Mouse (Mus musculus) cortical plate, adult 2 months (tissue): ENCODE data around the gene Gtf2e1. TPM values are rescaled to one million over a fixed set of nuclear protein-coding genes. Genes with fewer than 3 reads are reported as not detected.
A peak's percentile ranks its signal among the peaks of the same experiment; 100 is the strongest.

Source experiments
- H3K27ac ChIP-seq: fragments of 200-500 bp; 2 replicates; pipeline ENCODE4 v1.5.1; 2012; ENCODE audit warnings: low read length, control low read depth, inconsistent platforms; ENCODE audit not compliant: insufficient read depth
- H3K4me1 ChIP-seq: fragments of 200-500 bp; 2 replicates; pipeline ENCODE4 v1.6.1; 2011; ENCODE audit warnings: low read length; ENCODE audit not compliant: control insufficient read depth, insufficient read depth
- H3K4me3 ChIP-seq: fragments of 200-500 bp; 2 replicates; pipeline ENCODE4 v1.5.1; 2011; ENCODE audit warnings: mild to moderate bottlenecking, low read length, control low read depth; ENCODE audit not compliant: insufficient read depth
- CTCF ChIP-seq: fragments of 200-500 bp; IDR thresholded peaks from 2 replicates; pipeline ENCODE4 v1.5.1; 2011; ENCODE audit warnings: mild to moderate bottlenecking, control low read depth, low read length; ENCODE audit not compliant: insufficient read depth; ENCODE audit errors: extremely low read depth
- POLR2A ChIP-seq: fragments of 200-500 bp; IDR thresholded peaks from 2 replicates; pipeline ENCODE4 v1.6.1; 2011; ENCODE audit warnings: mild to moderate bottlenecking, low read length, control low read depth; ENCODE audit not compliant: insufficient read depth; ENCODE audit errors: extremely low read depth
- polyA plus RNA-seq: library from polyadenylated mRNA; depleted of rRNA; stranded (reverse); fragments of >200 nt; gene quantifications from 2 replicates; pipeline ENCODE4 v1.2.3, GENCODE M21; 2012

Gtf2e1 gene
- polyA plus RNA-seq, 1 experiment: 13.2 TPM

DNA sequence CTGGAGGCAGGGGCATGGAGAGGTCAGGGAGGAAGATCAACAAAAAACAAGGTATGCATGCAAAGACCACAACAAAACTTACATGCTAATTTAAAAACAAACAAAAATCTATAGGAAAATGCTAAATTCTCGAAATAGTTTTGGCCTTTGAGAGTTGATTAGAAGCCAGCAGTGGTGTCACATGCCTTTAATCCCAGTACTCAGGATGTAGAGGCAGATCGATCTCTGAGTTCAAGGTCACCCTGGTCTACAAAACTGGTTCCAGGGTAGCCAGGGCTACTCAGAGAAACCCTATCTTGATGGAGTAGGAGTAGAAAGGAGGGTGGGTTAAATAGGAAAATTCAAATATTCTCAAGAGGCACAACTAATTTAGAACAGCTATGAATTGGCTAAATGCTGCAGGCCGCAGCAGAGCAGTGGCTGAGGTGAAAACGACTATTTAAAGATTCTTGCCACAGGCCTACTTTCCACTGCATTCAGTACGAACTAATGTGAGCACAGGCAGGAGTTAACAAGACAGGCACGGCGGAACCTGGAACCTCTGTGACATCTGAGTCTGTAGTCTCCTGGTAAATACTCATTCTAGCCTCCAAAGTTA lies 17.4 kb downstream of the Gtf2e1 start:
- H3K27ac ChIP-seq: no peak overlapping the region
- TF ChIP-seq CTCF: no peak
- TF ChIP-seq POLR2A: no peak
- H3K4me3 ChIP-seq: no peak overlapping the region
- no peaks in the 10 kb centered on the region for H3K4me1 ChIP-seq

DNA sequence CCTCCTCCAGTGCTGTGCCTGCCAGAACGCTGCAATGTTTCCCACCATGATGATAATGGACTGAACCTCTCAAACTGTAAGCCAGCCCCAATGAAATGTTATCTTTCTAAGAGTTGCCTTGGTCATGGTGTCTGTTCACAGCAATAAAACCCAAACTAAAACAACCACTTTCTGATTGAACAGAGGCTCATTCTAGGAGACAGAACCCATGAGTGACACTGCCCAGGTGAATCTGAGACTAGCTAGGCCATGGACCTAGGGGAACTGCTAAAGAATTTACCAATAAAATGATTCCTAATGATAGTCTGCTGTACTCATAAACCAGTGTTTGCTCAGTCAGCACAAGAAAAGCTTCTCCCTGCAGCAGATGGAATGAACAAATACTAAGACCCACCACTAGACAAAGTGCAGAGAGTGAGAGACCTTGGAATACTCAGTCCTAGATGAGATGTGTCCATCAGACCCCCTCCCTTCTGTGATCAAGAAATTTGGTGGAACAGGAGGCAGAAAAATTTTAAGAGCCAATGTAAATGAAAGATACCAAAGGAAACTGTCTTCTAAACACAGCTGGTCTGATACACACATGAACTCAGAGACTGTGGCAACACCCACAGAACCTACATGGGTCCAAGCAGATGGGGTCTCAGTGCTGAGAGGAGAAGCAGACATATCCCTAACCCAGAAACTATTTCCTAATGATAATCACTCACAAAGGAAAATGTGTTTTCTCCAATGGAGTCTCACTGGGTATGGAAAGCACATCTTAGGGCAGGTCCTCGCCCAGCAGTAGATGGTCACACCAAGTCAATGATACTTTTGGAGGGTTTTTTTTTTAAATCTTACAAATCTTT lies 19.2 kb downstream of the Gtf2e1 start:
- TF ChIP-seq POLR2A (no peak), CTCF (no peak)
- H3K4me1 ChIP-seq: no peaks in the 10 kb centered on the region
- no peak overlapping the region for H3K27ac ChIP-seq
- H3K4me3 ChIP-seq: no peak overlapping the region

DNA sequence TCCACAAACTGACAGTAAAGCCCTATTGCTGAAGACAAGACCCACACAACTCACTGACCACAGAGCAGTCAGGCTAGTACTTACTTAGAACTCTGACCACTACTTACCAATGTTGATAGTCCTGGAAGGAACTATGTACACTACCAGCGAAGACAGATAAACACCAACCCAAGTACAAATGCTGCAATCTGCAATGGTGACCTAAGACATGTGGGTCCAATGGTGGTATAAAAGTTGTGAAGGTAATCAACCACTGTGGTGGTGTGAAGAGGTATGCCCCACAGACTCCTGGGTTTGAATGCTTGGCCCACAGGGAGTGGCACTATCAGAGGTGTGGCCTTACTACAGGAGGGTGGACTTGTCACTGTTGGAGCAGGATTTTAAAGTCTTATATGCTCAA lies 19.9 kb downstream of the Gtf2e1 start:
- H3K4me1 ChIP-seq: no peaks in the 10 kb centered on the region
- no peak for TF ChIP-seq POLR2A
- no peak for TF ChIP-seq CTCF
- no peak overlapping the region for H3K27ac ChIP-seq
- H3K4me3 ChIP-seq: no peak overlapping the region

DNA sequence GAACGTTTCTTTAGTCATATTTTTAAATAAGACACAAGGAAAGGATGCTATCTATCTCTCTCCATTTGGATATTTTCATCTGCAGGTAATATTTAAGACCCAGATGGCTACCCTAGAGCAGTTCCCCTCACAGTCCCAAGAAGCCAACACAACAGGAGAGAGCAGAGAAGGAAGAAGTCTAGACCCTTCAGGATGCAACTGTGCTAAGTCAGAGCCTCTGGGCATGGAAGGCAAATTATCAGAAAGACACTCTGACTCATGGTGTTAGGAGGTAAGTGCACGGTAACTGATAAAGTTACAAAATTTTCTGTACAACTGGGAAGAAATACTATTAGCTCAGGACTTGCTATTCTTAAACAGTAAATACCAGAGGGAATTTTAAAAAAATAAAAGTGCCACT lies 20.9 kb downstream of the Gtf2e1 start:
- no peaks in the 10 kb centered on the region for H3K4me1 ChIP-seq
- no peak overlapping the region for H3K4me3 ChIP-seq
- TF ChIP-seq CTCF (no peak), POLR2A (no peak)
- H3K27ac ChIP-seq: no peak overlapping the region

DNA sequence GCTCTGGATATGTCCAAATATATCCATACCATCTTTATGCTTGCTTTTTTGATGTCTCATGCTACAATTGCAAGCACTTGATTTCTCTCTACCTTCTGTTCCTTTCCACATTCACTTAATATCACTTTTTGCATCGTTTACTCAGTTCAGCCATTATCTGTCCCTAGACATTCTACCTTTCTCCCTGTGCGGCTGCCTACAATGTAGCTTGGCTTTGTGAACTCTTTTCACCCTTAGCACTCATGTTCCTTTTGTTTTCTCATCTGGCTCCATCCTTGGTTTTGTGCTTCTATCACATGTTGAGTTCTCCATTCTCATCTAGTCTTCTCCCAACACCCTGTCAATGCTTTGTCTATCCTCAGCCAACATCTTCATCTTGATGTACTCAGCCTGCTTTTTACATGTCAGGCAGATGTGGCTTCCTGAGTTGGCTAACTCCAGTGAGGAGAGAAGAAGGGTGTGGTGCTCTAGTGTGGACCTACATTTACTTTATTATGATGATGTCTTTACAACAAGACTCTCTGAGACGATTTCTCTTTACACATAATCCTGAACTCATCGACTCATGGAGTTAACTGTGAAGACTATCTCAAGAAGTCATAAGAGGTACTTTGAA lies 21.9 kb downstream of the Gtf2e1 start:
- Histone ChIP-seq H3K4me1 (no peaks in the 10 kb centered on the region), H3K27ac (no peak overlapping the region), H3K4me3 (no peak overlapping the region)
- TF ChIP-seq POLR2A (no peak), CTCF (no peak)

DNA sequence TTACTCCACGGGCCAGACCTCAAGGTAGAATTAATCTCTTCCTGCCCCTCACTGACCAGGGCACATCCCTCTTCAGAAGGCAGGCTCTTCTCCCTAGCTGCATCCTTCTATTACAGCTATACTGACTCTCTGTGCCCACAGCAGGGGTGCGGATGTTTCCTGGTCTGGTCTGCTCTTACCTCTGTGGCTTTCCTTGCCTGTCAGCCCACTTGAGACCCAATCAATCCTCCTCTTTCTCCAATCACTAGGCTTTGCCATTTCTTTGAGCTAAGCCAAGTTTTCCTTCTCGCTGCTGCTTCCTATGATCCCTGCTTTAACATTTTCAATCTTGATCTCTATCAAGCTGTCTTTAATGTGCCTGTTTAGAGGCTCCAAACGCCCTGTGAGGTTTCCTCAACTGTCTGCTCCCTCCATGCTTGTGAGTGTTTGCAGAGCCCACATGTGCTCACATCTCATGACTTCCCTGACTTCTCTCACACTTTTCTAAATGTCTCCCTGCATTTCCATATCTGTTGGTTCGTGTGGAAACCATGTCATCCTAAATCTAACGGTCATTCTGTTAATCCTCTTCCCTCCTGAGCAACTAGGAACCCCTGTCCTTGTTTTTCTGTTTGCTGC lies 23.1 kb downstream of the Gtf2e1 start:
- Histone ChIP-seq H3K4me3 (no peak overlapping the region), H3K27ac (no peak overlapping the region), H3K4me1 (peaks cover 3% of the 10 kb centered on the region)
- TF ChIP-seq CTCF (no peak), POLR2A (no peak)

DNA sequence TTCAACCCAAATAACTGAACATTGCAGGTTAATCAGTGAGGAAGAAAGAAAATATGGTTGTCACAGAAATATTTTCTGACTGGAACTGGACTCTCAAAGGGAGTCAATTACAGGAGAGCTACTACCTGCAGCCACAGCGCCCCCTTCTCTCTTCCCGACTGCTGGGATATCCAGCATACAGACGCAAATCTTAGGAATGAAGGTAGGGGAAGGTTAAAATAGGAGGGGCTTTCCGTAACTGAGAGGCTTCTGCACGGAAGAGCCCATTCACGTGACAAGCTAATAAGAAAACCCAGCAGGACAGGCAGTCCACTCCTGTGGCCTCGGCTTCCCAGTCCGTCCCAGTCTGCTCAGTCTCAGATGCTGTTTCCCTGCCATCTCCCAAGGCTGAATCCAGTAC lies 24.9 kb downstream of the Gtf2e1 start:
- no peak for TF ChIP-seq CTCF
- peaks cover 3% of the 10 kb centered on the region for H3K4me1 ChIP-seq
- H3K27ac ChIP-seq: no peak overlapping the region
- no peak overlapping the region for H3K4me3 ChIP-seq

DNA sequence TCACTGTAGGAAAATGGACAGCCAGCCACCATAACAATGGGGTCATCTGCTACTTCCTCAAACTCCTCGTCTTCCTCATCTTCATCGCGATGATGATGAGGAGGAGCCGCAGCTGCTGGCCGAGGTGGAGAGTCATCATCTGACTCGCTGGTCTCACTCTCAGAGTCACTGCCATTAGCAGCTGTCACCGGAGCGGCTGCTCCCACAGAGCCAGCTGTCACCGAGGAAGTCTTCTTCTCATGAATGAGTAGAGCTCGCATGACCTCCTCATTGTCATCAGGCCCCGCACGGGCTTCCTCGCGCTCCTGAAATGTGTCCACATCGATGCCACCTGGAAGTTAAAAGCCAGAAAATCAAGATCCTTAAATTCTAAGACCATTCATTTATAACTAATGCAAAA lies 28.1 kb downstream of the Gtf2e1 start:
- TF ChIP-seq POLR2A (no peak), CTCF (no peak)
- H3K4me3 ChIP-seq: no peak overlapping the region
- H3K27ac ChIP-seq: no peak overlapping the region
- H3K4me1 ChIP-seq: peaks cover 3% of the 10 kb centered on the region

DNA sequence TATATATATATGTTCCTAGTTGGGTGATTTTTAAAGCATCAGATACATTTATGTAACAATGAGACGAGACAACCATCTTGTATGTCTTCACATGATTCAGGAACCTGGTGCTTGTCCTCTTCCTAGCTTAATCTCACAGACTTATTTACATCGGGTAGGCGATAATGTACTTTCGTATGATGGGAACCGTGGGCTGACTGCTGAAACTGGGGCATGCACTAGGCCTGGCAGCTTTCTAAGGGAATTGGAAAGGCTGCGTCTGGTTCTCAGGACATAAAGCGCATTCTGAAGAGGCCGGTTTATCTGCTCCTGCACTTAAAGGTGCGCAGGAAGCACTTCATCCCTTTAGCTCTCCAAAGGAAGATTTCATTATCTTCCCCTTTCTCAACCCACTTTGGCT lies 32.8 kb downstream of the Gtf2e1 start:
- no peak overlapping the region for H3K4me3 ChIP-seq
- no peak overlapping the region for H3K27ac ChIP-seq
- H3K4me1 ChIP-seq: peaks cover 3% of the 10 kb centered on the region
- TF ChIP-seq CTCF (no peak), POLR2A (no peak)

DNA sequence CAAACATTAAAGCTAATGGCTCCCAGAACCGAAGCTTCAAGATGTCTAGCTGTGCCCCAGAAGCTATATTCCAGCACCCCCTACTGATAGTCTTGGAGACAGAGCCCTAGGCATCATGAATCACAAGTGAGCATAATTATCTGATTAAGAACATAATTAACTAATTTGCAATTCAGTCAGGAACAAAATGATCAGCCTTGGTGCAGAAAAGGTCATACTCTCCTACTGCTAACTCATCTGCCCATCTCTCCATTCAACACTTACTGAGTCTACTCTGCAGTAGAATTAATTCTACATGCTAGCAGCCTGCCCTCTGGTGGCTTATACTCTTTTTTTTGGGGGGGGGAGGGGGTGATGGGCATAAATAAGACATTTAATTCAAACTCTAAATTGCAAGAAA lies 35.1 kb downstream of the Gtf2e1 start:
- TF ChIP-seq CTCF (peak; percentile 30; the same call in 1 of the 2 replicates), POLR2A (no peak)
- Histone ChIP-seq H3K4me1 (peaks cover 3% of the 10 kb centered on the region), H3K27ac (no peak overlapping the region), H3K4me3 (no peak overlapping the region)
